10 mouse cellular contexts compared by ENCODE assay signal in genomic region chr3:69535941-69536647, GRCm38 (mm10).
DNase-seq lines count a peak whose midpoint lies in the region; ATAC-seq and TF ChIP-seq lines count a peak whose summit lies in the region.
"Had no signal": no experiment of that assay in that cellular context is flagged by ENCODE, and none has a peak within 500 bp of the region (broad histone marks: within the 10 kb centered on the region; RNA-seq: fewer than 3 reads in every experiment).

No protein-coding gene starts in this region.

- no peaks in the 10 kb centered on the region for H3K9me3 ChIP-seq in hindbrain, embryonic 12.5 days (replicated peaks)
- no peaks in the 10 kb centered on the region for H3K9me3 ChIP-seq in midbrain, postnatal 0 days (ENCODE audit: low read length)
- H3K9me3 ChIP-seq in heart, embryonic 12.5 days (replicated peaks), result no peaks in the 10 kb centered on the region

- WGBS in hindbrain, embryonic 12.5 days, result 40% methylated on average over 25 of the region's 25 CpGs
- 21% methylated on average over 25 of the region's 25 CpGs for WGBS in midbrain, postnatal 0 days
- 80% methylated on average over 25 of the region's 25 CpGs for WGBS in heart, embryonic 12.5 days

- H3K4me3 ChIP-seq in hindbrain, embryonic 12.5 days, result no peak overlapping the region
- H3K4me3 ChIP-seq in midbrain, postnatal 0 days (ENCODE audit: low read depth, low read length), result no peak overlapping the region
- H3K4me3 ChIP-seq in left cerebral cortex, adult 2 months, result no peak overlapping the region
- no peak overlapping the region for H3K4me3 ChIP-seq in heart, embryonic 12.5 days

- H3K9ac ChIP-seq in hindbrain, embryonic 12.5 days, result no peak overlapping the region
- no peak overlapping the region for H3K9ac ChIP-seq in midbrain, postnatal 0 days (replicated peaks; ENCODE audit: low read length, poor library complexity, severe bottlenecking)
- H3K9ac ChIP-seq in heart, embryonic 12.5 days, result no peak overlapping the region
- H3K9ac ChIP-seq: liver, embryonic 14.5 days had no signal

- peak; percentile 54 for ATAC-seq in hindbrain, embryonic 12.5 days (ENCODE audit: low FRiP score)
- peak; percentile 53 for ATAC-seq in midbrain, postnatal 0 days (ENCODE audit: low FRiP score)
- no peak for ATAC-seq in heart, embryonic 12.5 days (ENCODE audit: insufficient number of reproducible peaks, low FRiP score)

- H3K4me2 ChIP-seq in hindbrain, embryonic 12.5 days (replicated peaks), result peak overlapping the region; percentile 17; the same call in 1 of the 2 replicates
- 0 out of 2 replicates have a peak overlapping the region, but pooled peaks have one; percentile 18 for H3K4me2 ChIP-seq in midbrain, postnatal 0 days (ENCODE audit: low read depth, low read length, poor library complexity, severe bottlenecking)
- H3K4me2 ChIP-seq in heart, embryonic 12.5 days, result no peak overlapping the region

- no peak for TF ChIP-seq CTCF in midbrain, postnatal 0 days (IDR thresholded peaks at IDR 0.05)
- TF ChIP-seq CTCF in left cerebral cortex, adult 2 months (IDR thresholded peaks at IDR 0.05), result no peak

- DNase-seq in layer of hippocampus, adult 11-12 months (ENCODE audit: low spot score), result peak; percentile 33
- no peak for DNase-seq in layer of hippocampus, adult 9-11 months
- DNase-seq in embryo, embryonic 10 days (ENCODE audit: low spot score), result peak; percentile 63
- peak; percentile 83 for DNase-seq in midbrain, postnatal 0 days (ENCODE audit: low spot score)
- no peak for DNase-seq in left cerebral cortex, adult 2 months (ENCODE audit: extremely low spot score in 1 of 2, low spot score in 2 of 2)
- no peak for DNase-seq in cerebellum, adult 11-12 months
- DNase-seq: retina, postnatal 1 day had no signal

- intact Hi-C loops in left cerebral cortex, adult 2 months (cut with DNase I), result no loop called here

- no peaks in the 10 kb centered on the region for H3K36me3 ChIP-seq in hindbrain, embryonic 12.5 days
- no peaks in the 10 kb centered on the region for H3K36me3 ChIP-seq in midbrain, postnatal 0 days (ENCODE audit: insufficient read depth, low read length)
- H3K36me3 ChIP-seq in heart, embryonic 12.5 days, result no peaks in the 10 kb centered on the region

- peak overlapping the region; percentile 13; the same call in 1 of the 2 replicates for H3K27ac ChIP-seq in hindbrain, embryonic 12.5 days
- peak overlapping the region; percentile 47; the same call in 1 of the 2 replicates for H3K27ac ChIP-seq in midbrain, postnatal 0 days (ENCODE audit: low read depth, low read length)
- H3K27ac ChIP-seq in left cerebral cortex, adult 2 months, result no peak overlapping the region
- H3K27ac ChIP-seq in heart, embryonic 12.5 days (ENCODE audit: poor library complexity, severe bottlenecking), result no peak overlapping the region
- H3K27ac ChIP-seq: liver, embryonic 14.5 days had no signal

- peaks cover 29% of the 10 kb centered on the region for H3K4me1 ChIP-seq in hindbrain, embryonic 12.5 days
- peaks cover 9% of the 10 kb centered on the region; the same call in 1 of the 2 replicates for H3K4me1 ChIP-seq in midbrain, postnatal 0 days (ENCODE audit: insufficient read depth, low read length)
- peaks cover 6% of the 10 kb centered on the region for H3K4me1 ChIP-seq in heart, embryonic 12.5 days (replicated peaks)

- H3K27me3 ChIP-seq in hindbrain, embryonic 12.5 days, result 0 out of 2 replicates have a peak, but pooled peaks cover 5% of the 10 kb centered on the region
- H3K27me3 ChIP-seq in midbrain, postnatal 0 days (ENCODE audit: insufficient read depth, low read length), result no peaks in the 10 kb centered on the region
- no peaks in the 10 kb centered on the region for H3K27me3 ChIP-seq in heart, embryonic 12.5 days (replicated peaks)

Comparison
In these comparisons a context has a peak if more than half of its experiments do, and no peak if none do; other contexts are left out.
1. DNase-seq: peak in layer of hippocampus, adult 11-12 months (single experiment), embryo, embryonic 10 days (single experiment) and midbrain, postnatal 0 days (single experiment); none in layer of hippocampus, adult 9-11 months (single experiment), left cerebral cortex, adult 2 months (0 of 2) and cerebellum, adult 11-12 months (single experiment).
2. H3K27ac ChIP-seq: peak in hindbrain, embryonic 12.5 days (single experiment) and midbrain, postnatal 0 days (single experiment); none in left cerebral cortex, adult 2 months (single experiment) and heart, embryonic 12.5 days (single experiment).